Mouse (Mus musculus) liver, postnatal 0 days (tissue): Measurements from ENCODE around the gene Klhl31.
A peak's percentile ranks its signal among the peaks of the same experiment; 100 is the strongest.

Experiments used
- CTCF ChIP-seq: sonication (generic); IDR thresholded peaks from 2 replicates; pipeline ENCODE4 v1.5.1; 2016; ENCODE audit warnings: antibody characterized with exemption, low read depth
- EP300 ChIP-seq: IDR thresholded peaks from 2 replicates; pipeline ENCODE4 v1.6.1; 2016; ENCODE audit warnings: antibody characterized with exemption, low read depth, mild to moderate bottlenecking

DNA sequence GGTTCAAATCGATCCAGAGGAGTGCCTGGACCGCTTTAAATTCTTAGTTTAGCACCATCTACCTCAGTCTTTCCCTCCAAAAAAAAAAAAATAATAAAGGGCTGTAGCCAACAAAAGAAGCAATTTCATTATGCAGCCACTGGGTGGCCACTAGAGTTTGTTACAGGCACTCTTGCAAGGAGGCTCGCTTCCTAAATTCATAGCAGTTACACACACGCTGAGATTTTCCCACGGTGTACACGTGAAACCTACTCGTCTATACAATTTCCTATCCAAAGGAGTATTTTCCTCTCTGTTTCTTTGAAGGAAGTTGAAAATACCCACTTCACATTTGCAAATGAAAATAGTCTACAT lies 19.6 kb downstream of the Klhl31 start:
- TF ChIP-seq CTCF (peak; percentile 66), EP300 (no peak)
